Comparison of ENCODE assay signal across 9 mouse cellular contexts in the genomic region with DNA sequence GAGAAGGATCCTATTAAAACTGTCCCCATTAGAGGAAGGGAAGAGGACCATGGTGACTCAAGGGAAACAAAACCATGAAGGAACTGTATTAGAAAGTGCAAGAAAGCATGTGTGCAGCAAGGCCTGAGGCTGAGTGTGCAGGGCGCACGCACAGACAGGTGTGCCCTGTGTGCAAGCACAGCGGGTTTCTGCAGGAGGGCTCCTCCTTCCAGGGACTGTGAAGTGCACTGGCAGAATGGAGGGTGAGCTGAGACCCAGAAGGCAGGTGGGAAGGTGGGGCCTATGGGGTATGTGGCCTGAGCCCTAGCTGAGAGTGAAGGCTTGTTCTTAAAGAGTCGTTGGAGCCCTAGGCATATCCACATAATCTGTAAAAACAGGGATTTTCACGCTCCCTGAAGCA. TPM values are rescaled to one million over a fixed set of nuclear protein-coding genes. Genes with fewer than 3 reads are reported as not detected.
DNase-seq lines count a peak whose midpoint lies in the region; ATAC-seq lines count a peak whose summit lies in the region.
"Had no signal": no experiment of that assay in that cellular context is flagged by ENCODE, and none has a peak within 500 bp of the region (broad histone marks: within the 10 kb centered on the region; RNA-seq: fewer than 3 reads in every experiment).

No protein-coding gene starts in this region.

- 48% methylated on average over 5 of the region's 5 CpGs for WGBS in forebrain, embryonic 10.5 days
- WGBS in limb, embryonic 13.5 days: 41% methylated on average over 5 of the region's 5 CpGs
- 36% methylated on average over 5 of the region's 5 CpGs for WGBS in stomach, embryonic 15.5 days

- H3K4me3 ChIP-seq in forebrain, embryonic 10.5 days: peak overlapping the region; percentile 97
- peak overlapping the region; percentile 87 for H3K4me3 ChIP-seq in limb, embryonic 13.5 days
- peak overlapping the region; percentile 82 for H3K4me3 ChIP-seq in stomach, embryonic 15.5 days (replicated peaks)

- H3K9me3 ChIP-seq in forebrain, embryonic 10.5 days: no peaks in the 10 kb centered on the region
- H3K9me3 ChIP-seq in limb, embryonic 13.5 days: no peaks in the 10 kb centered on the region
- H3K9me3 ChIP-seq in stomach, embryonic 15.5 days: no peaks in the 10 kb centered on the region

- H3K36me3 ChIP-seq in forebrain, embryonic 10.5 days (replicated peaks): peaks cover 50% of the 10 kb centered on the region
- H3K36me3 ChIP-seq in limb, embryonic 13.5 days: peaks cover 20% of the 10 kb centered on the region
- no peaks in the 10 kb centered on the region for H3K36me3 ChIP-seq in stomach, embryonic 15.5 days
- H3K36me3 ChIP-seq: G1E had no signal

- peaks cover 10% of the 10 kb centered on the region; the same call in 1 of the 2 replicates for H3K27me3 ChIP-seq in forebrain, embryonic 10.5 days (ENCODE audit: poor library complexity, severe bottlenecking)
- no peaks in the 10 kb centered on the region for H3K27me3 ChIP-seq in limb, embryonic 13.5 days
- H3K27me3 ChIP-seq in stomach, embryonic 15.5 days (replicated peaks): no peaks in the 10 kb centered on the region

- H3K27ac ChIP-seq in forebrain, embryonic 10.5 days: peak overlapping the region; percentile 99
- H3K27ac ChIP-seq in limb, embryonic 13.5 days: peak overlapping the region; percentile 93; the same call in 1 of the 2 replicates
- peak overlapping the region; percentile 93 for H3K27ac ChIP-seq in stomach, embryonic 15.5 days

- ATAC-seq in limb, embryonic 13.5 days (ENCODE audit: low FRiP score, low read depth): no peak
- no peak for ATAC-seq in stomach, embryonic 15.5 days (ENCODE audit: insufficient read depth, low FRiP score, low read depth)
- ATAC-seq in erythroid progenitor cell, adult 5-6 weeks (replicated peaks; ENCODE audit: low FRiP score, poor library complexity, severe bottlenecking): no peak
- no peak for ATAC-seq in frontal cortex, adult (ENCODE audit: low TSS enrichment)

- H3K4me2 ChIP-seq in limb, embryonic 13.5 days (replicated peaks): peak overlapping the region; percentile 79
- H3K4me2 ChIP-seq in stomach, embryonic 15.5 days: peak overlapping the region; percentile 73

- H3K4me1 ChIP-seq in forebrain, embryonic 10.5 days: peaks cover 63% of the 10 kb centered on the region
- H3K4me1 ChIP-seq in limb, embryonic 13.5 days: peaks cover 30% of the 10 kb centered on the region
- peaks cover 32% of the 10 kb centered on the region for H3K4me1 ChIP-seq in stomach, embryonic 15.5 days

- peak; percentile 13 for DNase-seq in kidney, adult 9 months
- no peak for DNase-seq in kidney, adult 8-10 months
- no peak for DNase-seq in forebrain, embryonic 10.5 days (ENCODE audit: extremely low spot score, low spot score)
- DNase-seq in ovary, adult 18-20 months (ENCODE audit: low spot score): no peak

- H3K9ac ChIP-seq in limb, embryonic 13.5 days: peak overlapping the region; percentile 95
- H3K9ac ChIP-seq in stomach, embryonic 15.5 days: peak overlapping the region; percentile 77; the same call in 1 of the 2 replicates

RNA-seq across cellular contexts. Expression of gene Ptprf, which starts 1.9 kb away (rescaled TPM):
- 99.7 and 102 TPM in 2 replicates for polyA plus RNA-seq in forebrain, embryonic 10.5 days (2016; fragmentation: Nextera tagmentation; extraction: Ambion mirVana)
- polyA plus RNA-seq in limb, embryonic 13.5 days (2015; fragmentation: Nextera tagmentation; extraction: Ambion mirVana): 51.1 and 58.1 TPM in 2 replicates
- polyA plus RNA-seq in stomach, embryonic 15.5 days (2015; fragmentation: Nextera tagmentation; extraction: Ambion mirVana): 79.2 and 85.6 TPM in 2 replicates
- 0.84 TPM in 1 of 2 replicates, not detected in the other for total RNA-seq in erythroid progenitor cell, adult 5-6 weeks (2015; ENCODE audit: low replicate concordance)
- total RNA-seq in erythroid progenitor cell, adult 5-6 weeks (2017; ENCODE audit: low replicate concordance): 0.13 TPM in 1 of 2 replicates, not detected in the other
- polyA plus RNA-seq: G1E had no signal
